Mouse (Mus musculus) right cerebral cortex, adult 18-20 months (tissue): ENCODE measurements around the gene Pax2.

Experiments
- DNase-seq: peaks from one replicate; pipeline ENCODE4 v3.0.0; 2022; ENCODE audit warnings: mixed read lengths

Pax2 gene

DNA sequence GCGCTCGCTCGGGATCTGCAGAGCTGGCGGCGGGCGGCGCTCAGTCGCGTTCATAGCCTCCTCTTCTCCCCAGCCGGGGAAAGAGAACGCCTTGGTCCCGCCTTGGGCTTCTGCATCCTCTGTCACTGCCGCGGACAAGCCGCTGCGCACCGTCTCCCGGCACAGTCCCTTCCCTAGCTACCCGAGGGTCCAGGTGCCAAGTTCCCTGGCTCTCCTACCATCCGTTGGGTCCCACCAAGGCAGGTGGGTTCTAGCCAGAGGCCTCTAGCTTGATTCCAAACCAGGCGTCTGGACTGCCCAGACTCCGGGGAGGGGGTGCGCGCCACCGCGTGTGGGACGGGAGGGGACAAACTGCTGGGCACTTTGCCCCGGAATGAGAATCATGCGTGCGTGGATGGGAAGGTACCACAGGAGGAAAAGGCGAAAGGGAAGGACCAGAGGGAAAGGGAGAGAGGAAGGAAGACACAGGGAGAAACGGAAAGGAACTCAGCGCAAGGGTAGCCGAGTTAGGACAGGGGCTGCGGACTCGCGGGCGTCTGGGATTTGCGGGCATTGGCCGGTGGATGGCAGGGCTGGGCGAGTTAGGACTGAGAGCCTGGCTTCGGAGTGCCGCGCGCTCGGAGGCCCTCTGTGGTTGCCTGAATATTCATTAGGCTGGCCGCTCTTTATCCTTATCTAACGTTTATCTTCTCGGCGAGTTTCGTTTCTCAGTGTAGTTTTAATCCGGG, at the start of gene Pax2:
Gene Pax2, plus strand, starts transcription at position 353 of the 728 bp plus-strand sequence.
- DNase-seq = no peak

DNA sequence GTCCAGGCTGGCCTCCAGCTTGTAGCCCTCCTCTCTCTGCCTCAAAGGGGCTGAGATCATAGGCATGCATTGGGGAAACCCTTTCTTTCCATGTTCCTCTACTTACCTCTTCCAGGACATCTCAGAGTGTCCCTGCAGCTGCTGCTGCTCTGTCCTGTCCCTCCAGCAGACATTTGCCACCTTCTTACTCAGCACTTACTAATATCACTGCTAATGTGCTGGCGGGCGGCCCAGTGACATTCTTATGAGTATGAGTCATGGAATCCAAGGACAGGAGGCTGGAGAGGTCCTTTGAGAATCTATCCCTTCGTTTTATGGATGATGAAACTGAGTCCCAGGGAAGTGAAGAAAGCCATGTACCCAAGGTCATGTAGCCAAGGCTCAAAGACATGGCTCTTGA, 47.0 kb upstream of the Pax2 start:
- no peak for DNase-seq

DNA sequence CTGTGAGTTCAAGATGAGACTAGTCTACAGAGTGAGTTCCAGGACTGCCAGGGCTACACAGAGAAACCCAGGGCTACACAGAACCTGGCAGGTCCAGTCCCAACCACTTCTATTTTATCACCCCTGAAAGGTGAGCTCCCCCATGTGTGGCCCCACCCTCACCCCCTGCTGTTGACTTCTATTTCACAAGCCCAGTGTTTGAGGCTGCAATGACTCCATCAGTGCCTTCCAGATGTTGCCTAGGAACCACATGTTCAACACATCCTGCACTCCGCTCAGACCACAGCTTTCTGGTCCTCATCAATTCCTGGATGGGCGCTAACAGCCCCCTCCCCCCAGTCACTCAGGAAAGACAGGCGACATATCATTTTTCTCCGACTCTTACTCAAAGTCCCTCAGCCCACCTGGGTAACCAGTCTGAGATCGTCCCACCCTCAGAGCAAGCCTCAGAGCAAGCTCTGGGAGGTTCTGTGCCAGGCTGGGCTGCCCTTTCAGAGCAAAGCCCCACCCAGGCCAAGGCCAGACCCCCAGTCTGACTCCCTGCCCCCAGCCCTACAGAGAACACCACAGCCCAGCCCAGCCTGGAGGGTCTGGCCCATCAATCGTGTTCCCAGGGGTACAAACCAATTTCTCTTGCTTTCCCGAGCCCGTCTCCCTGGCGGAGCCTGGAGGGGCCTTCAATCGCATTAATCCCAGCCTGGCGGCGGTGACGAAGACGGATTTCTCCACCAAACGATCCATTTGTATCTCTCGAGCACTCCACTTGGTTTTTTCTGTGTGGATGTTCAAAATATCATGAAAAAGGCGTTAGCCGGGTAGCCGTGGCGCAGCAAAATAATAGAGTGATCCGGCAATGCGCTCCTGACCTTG, 38.9 kb upstream of the Pax2 start:
- no peak for DNase-seq

DNA sequence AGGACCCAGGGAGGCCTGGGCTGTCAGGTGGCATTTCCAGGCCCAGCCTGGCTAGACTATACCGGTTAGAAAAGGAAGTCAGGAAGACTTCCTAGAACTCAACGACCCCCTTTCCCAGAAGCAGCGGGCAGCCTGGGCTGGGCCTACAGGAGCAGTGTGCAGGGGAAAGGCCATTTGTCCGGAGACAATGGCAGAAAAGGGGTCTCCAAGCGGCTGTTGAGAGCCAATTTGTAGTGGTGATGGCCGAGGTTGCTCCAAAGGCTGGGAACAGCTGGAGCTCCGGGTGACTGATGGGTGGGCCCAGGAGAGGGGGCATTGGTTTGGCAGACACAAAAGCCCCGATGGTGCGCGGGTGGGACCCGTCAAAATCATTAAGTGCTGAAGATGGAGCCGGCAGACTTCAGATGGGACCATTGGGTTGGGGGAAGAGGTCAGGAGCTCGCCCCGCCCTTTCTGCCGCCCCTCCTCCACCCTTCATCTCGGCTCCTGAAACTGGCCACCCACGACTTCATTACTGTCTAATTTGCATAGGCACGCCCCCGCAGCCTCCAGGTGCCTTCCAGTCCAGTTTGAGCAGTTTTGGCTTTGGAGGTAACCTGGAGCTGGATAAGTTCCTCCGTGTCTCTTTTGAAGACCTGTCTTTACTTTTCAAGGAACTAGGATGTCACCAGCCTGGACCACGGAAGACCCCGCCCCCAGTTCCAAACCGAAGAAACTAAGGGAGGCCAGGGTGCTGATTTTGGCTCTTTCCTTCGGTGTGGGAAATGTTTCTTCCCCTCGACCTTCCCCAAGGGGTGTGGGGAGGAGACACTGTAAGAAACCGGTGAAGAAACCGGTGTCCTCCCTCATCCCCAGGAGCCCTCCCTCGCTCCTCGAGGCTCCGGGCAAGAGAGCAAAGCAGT, 36.3 kb upstream of the Pax2 start:
- DNase-seq = no peak

DNA sequence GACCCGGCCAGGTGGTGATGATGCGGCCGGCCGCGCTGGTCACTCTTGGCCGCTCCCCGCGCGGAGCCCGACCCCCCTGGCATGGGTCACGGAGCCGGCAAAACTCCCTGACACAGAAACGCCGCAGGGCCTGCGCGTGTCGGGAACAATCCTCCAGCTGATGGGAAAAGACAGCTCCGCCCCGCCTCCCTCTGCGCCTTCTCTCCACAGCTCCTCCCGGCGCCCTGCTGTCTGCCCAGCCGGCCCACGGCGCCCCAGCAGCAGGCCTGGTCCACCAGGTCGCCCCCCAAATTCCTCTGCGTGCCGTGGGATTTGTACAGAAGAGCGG, 35.7 kb upstream of the Pax2 start:
- DNase-seq = peak; percentile 11

DNA sequence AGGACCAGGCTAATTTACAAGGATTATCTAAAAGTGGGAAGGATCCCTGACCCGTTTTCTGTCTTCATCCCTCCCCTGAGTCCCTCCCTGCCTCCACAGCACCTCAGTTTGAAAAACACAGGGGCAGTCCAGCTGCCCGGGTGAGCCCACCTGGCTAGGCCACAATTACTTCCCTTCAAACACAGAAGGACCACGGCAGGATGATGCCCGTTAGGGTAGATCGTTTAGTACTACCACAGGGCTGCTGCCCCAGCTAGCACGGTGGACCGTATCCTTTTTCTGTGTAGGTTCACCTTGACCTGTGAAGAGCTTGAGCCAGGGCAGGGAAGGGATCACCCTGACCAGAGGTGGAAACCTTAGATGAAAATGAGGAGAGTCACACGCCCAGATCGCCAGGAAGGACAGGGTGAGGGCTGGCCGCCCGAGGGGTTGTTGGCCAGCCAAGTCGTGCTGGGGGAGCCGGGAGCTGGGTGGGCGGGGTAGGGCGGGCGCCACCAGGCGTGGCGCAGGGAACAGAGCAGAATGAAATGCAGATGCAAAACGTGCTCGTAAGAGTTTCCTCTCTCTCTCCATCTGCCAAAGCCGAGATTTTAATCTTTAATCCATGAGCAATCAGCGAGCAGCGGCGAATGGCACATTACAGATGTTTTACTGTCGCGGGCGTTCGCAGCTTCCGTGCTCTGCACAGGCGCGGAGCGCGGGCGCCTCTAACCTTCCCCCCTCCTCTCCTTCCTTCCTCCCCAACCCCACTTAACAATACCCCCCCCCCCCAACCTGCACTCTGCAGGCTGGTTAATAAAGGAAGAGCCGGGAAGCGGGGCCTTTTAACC, 32.0 kb upstream of the Pax2 start:
- DNase-seq = no peak

DNA sequence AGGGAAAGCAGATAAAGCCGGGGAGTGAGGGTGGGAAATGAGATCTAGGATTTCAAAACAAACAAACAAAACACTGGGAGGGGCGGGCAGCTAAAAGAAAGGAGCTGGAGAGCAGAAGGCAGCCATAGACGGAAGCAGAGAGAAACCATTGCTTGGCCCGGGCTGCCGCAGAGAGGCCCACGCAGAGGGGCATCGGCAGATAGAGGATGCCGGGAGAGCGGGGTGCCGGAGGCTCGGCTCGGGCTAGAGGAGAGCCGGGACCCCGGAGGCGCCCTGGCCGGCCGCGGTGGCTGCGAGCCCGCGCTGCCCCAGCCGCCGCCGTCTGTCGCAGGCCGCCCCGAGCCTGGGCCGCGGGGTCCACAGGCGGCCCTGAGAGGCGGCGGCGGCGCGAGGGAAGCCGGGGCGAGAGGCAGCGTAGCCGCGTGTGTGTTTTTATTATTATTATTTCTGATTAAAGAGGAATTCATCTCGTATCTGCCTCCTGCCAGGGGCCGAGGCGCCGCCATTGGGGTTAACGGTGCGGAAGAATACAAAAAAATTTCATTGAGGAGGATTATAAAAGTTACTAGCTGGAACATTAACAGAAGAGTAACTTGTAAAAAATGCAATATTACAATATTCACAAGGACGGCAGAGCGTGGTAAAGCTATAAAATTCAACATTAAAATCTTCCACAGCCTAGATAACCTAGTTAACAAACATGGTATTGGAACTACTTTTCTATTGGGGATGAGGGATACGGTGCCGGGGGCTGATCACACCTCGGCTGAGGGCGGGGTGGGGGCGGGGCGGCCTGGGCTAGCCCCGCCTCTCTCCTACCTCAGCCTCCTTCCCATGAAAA, 29.7 kb upstream of the Pax2 start:
- DNase-seq = no peak

DNA sequence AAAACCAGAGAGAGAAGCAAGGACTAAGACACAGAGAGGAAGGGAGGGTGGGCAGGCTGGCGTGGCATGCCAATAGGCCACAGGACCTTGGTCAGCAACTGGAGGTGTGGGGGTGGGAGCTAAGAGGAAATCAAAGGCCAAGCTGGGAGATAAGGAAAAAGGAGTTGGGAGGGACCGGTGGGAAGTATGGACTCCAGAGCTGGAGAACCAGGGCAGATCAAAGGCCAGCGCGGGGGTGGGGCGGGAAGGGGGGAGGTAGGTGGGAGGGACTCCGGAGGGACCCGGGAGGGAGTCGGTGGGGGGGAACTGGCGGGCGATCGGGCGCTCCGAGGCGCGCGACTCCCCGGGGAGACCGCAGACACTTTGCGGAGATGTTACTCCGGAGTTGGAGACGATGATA, 21.7 kb upstream of the Pax2 start:
- DNase-seq = no peak

DNA sequence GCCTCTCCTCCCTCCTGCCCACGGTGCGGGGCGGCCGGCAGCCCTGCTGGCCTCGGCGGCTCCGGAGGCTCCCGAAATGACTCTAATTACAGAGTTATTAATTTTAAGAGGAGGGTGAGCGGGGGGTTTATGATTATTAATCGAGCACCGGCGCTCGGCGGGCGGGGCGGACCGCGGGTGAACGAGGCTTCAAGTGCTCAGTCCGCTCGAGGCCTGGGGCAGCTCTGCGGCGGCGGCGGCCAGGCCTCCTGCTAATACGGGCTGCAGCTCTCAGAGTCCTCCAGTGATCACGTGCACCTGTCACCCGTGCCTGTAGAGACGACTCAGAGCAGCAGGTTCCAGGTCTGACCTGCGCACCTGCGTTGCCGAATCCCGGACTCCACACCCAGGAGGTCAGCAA, 21.2 kb upstream of the Pax2 start:
- no peak for DNase-seq

DNA sequence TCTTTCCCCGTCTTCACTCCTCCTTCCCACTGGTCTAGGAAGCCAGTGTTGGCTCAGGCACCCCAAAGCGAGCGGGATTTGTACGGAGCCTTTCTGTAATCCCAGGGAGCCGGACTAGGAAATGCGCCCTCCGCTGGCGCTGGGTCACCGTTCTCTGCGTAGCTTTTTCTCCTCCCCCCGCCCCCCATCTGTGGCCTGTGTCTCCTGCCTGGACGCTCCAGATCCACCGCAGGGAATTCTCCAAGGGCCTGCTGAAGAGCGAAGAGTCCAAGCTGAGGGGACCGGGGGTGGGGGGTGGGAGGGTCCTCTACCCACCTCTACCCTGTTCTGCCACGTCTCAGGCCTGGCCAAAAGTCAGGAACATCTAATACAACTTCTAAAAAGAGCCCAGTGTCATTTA, 15.5 kb upstream of the Pax2 start:
- no peak for DNase-seq

DNA sequence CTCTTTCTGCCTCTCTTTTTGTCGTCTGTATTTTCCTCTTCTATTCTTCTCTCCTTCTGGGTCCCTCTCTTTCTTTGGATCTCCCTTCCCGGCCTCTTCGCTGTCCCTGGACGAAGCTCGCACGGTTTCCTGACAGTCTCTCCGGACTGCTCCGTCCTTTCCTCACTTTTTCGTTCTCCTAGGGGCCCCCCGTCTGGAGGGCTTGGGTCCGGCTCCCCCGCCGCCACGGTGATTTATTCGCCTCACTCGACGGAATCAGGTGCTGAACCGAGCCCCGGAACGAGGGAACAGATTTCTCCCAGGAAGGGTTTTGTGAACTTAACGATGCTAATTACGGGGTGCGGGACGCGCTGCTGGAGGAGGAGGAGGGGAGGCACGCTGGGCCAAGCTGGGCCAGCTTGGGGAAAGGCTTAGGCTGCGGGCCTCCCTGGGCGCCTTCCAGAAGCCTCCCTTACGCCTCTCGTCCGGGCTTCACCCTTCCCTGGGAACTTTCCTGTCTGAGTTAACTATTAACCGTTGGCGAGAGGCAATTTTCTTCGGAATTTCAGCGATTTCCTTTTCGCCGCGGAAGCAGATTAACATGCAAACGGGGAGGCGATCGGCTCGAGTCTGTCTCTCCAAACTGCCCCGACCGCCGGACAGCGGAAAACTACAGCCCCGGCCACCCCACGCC, 14.6 kb upstream of the Pax2 start:
- no peak for DNase-seq

DNA sequence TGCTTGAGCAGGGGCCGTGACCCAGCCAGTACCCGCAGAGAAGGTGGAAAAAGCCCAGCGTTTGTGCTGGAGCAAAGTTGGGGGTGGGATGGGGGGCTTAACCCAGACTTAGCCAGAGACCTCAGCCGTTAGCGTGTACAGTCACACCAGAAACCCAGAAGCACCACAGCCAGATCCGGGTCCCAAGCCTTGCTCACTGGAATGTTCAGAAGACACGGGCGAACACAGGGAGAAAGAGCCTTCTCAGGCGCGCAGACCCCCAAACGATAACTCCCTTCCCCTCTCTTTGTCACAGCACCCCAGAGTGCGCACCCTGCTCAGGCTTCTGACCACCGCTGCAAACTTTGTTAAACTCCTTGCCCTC, 14.1 kb upstream of the Pax2 start:
- DNase-seq = no peak

DNA sequence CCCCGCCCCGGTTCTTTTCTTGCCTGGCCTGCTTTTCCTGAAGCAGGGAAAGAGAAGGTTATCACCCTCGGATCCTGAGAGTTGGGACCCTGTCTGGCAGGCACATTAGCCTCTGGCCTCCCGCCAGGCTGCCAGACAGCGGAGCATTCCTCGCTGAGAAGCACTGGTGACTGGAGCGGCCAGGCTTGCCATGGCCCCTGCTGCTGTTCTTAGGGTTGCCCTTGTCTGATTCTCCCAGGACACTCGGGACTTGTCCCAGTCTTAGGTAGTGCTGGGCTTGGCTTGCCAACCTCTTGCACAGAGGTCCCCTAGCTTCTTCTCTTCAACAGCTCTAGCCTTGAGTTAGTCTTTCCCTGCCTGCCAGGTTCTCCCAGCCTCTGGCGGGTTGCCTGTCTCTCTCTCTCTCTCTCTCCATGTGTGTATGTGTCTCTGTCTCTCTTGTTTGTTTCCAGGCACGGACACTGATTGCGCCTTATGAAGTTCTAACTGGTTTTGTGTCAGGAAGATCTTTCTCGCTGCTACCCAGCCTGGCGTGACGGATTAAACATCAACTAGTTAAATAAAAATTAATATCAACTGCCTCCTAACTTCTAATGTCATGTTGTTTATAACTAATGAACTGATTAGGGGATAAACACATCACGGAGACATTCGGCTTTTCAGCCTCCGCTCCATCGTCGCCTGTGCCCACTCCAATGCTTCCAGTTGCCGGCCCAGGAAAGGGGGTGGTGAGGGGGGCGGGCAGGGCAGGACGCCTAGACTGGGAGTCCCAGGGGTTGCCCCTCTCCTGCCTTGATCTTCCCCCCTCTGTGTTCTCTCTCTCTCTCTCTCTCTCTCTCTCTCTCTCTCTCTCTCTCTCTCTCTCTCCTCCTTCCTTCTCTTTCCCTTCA, 13.5 kb upstream of the Pax2 start:
- DNase-seq = no peak

DNA sequence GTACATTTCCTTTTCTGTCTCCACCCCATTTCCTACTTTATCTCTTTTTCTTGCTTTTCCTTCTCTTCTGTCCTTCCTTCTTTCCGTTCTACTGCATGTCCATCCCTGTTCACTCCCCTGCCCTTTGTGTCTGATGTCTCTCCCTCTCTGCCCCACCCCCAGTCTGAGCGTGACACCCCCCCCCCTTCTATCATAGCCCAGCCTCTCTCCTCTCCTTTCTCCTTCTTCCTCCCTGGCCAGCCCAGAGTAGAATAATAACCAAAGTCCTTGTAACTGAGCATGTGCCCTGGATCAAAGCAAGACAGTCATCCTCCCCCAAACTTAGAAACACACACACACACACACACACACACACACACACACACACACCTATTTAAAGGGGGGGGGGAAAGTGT, 12.8 kb upstream of the Pax2 start:
- DNase-seq = no peak

DNA sequence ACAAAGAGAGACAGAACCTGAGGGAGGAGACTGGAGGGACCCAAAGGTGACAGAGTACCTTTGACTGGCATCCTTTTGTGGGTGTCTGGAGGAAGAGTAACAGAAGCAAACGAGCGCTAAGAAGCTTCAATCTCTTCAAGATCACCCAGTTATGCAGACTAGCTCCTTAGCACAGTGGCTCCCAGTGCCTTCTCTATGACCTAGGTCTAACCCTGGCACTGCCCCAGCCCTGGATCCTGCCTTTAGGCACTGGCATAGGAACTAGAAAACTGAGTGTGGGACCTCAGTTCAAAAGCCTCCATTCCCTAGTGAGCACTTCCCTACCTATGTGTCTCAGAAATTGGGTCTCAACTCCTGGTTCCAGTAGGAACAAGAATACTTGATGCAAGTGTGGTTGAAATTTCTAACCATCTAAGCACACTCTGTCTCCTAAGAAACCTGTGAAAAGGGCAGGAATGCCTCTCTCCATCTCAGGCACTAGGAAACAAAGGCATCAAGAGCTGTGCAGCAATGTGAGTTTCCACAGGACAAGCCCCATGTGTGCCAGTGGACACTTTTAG, 11.8 kb upstream of the Pax2 start:
- no peak for DNase-seq

DNA sequence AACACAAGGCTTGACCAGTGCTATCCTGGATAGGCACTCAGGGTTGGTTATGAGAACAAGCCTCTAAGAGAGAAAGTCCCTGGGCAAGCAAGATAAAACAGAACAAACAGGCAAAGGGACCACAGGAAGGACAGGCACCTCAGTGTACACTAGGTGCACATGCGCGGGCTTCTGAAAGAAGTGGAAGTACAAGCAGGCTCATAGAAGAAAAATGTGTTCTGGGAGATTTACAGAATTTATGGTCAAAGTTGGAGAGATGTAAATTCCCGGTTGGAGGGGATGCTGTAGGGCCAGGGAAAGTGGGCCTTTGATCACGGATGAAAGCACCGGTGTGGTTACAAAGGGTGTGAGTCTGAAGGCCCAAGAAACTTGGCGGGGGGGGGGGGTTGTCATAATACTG, 10.1 kb upstream of the Pax2 start:
- DNase-seq = no peak

DNA sequence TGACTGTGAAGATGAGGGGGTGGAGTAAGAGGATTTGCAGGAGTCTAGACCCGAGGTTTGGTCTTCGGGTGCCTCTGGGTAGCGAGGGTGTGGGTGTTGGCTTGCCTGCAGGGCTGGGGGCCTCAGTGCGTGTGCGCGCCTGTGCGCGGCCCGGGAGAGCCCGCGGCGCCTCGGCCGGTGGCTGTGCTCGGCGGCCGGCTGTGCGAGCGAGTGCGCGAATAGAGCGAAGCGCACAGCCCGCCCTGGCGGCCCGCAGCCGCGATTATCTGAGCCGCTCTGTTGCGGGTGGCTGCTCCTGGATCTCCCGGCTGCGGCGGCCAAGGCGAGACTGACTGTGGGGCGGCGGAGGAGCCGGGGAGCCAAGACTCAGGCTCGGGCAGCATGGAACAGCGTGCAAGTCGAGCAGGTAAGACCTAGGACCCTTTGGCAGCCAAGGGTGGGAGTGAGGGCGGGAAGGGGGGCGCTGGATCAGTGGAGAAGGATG, 9.3 kb upstream of the Pax2 start:
- no peak for DNase-seq

DNA sequence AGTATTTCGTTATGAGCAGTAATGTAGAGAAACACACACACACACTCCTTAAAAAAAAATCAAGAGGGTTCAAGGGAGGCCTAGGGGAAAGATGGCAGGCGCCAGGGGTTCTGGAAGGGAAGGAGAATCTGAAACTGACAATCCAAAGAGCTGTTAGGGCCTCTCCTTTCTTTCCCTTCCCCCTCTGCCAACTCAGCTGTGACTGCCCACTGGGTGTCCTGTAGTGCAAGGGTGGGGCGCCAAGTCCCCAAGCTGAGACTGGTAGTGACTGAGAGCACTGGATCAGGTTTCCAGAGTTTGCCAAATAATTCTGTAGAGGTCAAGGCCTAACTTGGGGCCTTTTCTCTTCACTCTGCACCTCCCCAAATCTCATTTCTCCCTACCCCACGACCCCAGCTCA, 8.4 kb upstream of the Pax2 start:
- no peak for DNase-seq

DNA sequence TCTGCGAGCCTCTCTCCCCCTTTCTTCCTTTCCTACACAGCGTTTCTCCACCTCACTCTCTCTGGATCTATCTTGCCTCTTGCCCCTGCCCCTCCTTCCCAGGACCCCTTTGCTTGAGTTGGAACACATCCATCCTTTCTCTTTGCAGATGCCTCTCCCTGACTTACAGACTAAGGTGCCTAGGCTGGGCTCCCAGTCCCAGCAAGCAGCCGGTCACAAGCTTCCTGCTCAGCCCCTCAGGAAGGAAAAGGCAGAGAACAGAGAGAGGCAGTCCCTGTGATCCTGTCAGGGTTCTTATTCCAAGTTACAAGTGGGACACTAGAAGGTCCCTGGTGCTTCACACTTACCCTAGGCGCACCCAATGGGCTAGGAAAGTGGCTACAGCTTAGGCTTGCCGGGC, 7.6 kb upstream of the Pax2 start:
- DNase-seq = no peak
